Mouse (Mus musculus): ENCODE measurements at regions not wholly inside any gene's neighbourhood (a gene's known extent, or its start where the extent isn't known, plus 50 kb on each side); places are given as distances from the start of the nearest gene placed in this dataset.

DNA sequence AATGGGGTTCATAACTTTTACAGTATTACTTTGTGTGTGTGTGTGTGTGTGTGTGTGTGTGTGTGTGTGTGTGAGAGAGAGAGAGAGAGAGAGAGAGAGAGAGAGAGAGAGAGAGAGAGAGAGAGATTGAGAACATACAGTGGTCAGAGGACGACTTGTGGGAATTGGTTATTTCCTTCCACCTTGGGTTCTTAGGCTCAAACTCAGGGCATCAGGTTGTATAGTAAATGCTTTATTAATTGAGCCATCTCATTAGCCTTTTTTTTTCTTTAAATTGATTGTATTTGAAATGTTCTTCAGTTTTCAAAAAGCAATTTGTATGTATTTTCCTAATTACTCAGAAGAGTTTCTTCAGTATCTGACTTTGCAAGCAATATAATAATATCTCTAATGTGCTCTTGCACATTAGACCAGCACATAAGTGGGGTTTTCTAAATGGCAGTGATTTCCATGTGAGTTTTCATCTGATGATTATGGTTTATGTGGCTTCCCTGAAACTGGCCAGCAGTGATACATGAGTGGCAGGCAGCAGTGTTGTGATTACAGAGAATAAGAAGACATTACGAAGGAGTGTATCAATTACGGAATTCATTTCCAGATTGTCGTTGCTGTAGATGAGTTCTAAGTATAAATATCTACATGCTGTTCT is 86.2 kb upstream of the Mtap start:
- no peak overlapping the region for H3K4me3 ChIP-seq
- H3K27ac ChIP-seq (replicated peaks) = no peak overlapping the region
- H3K36me3 ChIP-seq = no peaks in the 10 kb centered on the region
- ATAC-seq (ENCODE audit: extremely low read depth, insufficient number of reproducible peaks, low FRiP score, low TSS enrichment) = no peak
- H3K4me2 ChIP-seq = no peak overlapping the region
- H3K9ac ChIP-seq = no peak overlapping the region
- no peaks in the 10 kb centered on the region for H3K9me3 ChIP-seq
- 76% methylated on average over 4 of the region's 4 CpGs for WGBS
- H3K27me3 ChIP-seq (replicated peaks) = no peaks in the 10 kb centered on the region
- no peaks in the 10 kb centered on the region for H3K4me1 ChIP-seq

DNA sequence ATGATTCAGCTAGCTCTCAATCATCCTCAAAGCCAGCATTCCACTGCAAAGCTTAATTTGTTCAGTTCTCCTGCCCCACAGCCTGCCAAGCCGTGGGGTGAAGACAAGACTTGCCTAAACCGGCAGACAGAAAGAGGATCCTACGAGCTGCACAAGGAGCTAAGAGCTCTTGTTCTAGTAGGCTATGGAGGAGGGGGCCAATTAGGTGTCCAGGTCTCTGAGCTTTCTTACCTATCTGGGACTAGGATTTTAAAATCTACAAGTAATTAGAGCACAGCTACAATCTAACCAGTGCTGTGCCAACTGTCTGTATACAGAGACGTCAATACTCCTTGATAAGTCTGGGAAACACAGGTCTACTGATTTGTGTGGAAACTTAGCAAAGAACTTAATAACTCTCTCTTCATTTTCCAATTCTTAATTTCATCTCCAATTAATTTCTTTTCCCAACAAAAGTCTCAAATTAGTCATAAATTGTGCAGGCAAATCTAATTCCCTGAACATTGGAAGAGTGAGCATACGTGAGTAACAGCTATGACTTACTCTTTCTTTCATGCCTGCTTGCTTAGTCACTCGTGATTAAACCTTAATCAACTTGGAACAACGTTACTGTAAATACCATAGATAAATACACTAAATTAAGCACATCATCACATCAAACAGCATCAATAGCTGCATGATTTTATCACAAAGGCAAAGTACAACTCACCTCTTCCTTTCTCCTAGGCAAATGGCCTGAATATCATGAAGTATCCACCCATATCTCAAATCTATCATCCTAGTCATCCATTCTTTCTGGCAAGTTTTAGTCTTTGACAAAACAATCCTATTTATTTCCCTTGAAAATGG is 87.1 kb upstream of the Mtap start:
- no peak overlapping the region for H3K9ac ChIP-seq
- H3K27me3 ChIP-seq (replicated peaks) = no peaks in the 10 kb centered on the region
- H3K27ac ChIP-seq (replicated peaks) = no peak overlapping the region
- no peak overlapping the region for H3K4me2 ChIP-seq
- no peaks in the 10 kb centered on the region for H3K9me3 ChIP-seq
- WGBS = 56% methylated on average over 7 of the region's 7 CpGs
- no peaks in the 10 kb centered on the region for H3K36me3 ChIP-seq
- H3K4me3 ChIP-seq = no peak overlapping the region
- H3K4me1 ChIP-seq = no peaks in the 10 kb centered on the region
- ATAC-seq (ENCODE audit: extremely low read depth, insufficient number of reproducible peaks, low FRiP score, low TSS enrichment) = no peak

DNA sequence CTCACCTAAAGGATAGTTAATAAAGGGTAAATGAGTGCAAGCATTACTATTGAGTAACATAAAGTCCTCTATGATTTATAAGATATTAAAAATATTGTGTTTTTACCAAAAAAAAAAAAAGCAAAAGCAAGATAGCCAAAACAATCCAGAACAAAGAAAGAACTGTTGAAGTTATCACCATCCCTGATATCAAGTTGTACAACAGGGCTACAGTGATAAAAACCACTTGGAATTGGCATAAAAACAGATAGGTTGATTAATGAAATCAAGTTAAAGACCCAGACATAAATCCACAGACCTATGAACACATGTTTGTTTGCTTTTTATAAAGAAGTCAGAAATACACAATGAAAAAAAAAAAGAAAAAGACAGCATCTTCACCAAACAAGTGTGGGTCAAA is 92.4 kb upstream of the Mtap start:
- H3K27me3 ChIP-seq (replicated peaks) = no peaks in the 10 kb centered on the region
- no peak for ATAC-seq (ENCODE audit: extremely low read depth, insufficient number of reproducible peaks, low FRiP score, low TSS enrichment)
- H3K9ac ChIP-seq = no peak overlapping the region
- peaks cover 13% of the 10 kb centered on the region for H3K4me1 ChIP-seq
- no peak overlapping the region for H3K27ac ChIP-seq (replicated peaks)
- no peaks in the 10 kb centered on the region for H3K9me3 ChIP-seq
- no peaks in the 10 kb centered on the region for H3K36me3 ChIP-seq
- no peak overlapping the region for H3K4me2 ChIP-seq
- no peak overlapping the region for H3K4me3 ChIP-seq

DNA sequence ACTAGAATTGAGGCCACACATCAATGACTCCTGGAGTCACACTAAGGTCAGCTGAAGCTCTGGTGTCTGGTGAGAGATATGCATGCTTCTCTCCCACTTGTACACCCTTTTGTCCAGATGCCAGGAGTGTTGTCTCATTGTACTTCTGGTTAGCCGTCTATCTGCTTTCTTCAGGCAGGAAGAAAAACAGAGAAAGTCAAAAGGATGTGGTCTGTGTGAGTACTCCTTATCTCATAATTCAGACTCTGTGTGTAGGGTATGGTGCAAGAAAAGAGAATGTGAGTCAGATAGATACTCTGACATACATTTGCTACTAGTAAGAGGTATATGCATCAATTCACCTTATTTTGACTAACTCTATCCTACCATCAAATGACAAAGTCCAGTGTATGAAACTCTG is 92.9 kb upstream of the Mtap start:
- Histone ChIP-seq H3K4me1 (peaks cover 14% of the 10 kb centered on the region), H3K36me3 (no peaks in the 10 kb centered on the region), H3K4me2 (no peak overlapping the region), H3K27me3 (replicated peaks) (no peaks in the 10 kb centered on the region), H3K4me3 (no peak overlapping the region), H3K9me3 (no peaks in the 10 kb centered on the region), H3K27ac (replicated peaks) (no peak overlapping the region), H3K9ac (no peak overlapping the region)
- ATAC-seq (ENCODE audit: extremely low read depth, insufficient number of reproducible peaks, low FRiP score, low TSS enrichment) = no peak
- 6% methylated on average over 1 of the region's 1 CpGs for WGBS

DNA sequence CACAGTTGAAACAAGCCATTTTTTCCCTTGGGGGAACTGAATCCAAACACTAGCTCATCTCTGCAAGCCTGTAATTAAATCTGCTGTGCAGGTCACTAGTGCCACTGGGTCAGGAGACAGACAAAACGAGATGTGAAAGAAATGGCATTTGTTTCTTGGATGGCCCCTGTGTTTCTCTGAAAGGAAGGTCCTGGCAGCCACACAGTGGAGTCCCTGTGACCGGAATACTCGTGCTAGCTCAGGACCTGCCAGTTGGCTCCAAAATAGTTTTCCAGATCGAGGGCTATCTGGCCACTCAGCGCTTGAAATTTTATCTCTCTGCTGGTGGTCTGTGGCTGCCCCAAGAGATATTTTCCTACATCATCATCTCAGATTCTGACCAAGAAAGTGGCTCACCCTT is 96.1 kb upstream of the Mtap start:
- Histone ChIP-seq H3K4me1 (peaks cover 24% of the 10 kb centered on the region), H3K27me3 (replicated peaks) (no peaks in the 10 kb centered on the region), H3K27ac (replicated peaks) (peak overlapping the region; percentile 12), H3K4me3 (no peak overlapping the region), H3K9me3 (no peaks in the 10 kb centered on the region), H3K4me2 (no peak overlapping the region), H3K9ac (no peak overlapping the region), H3K36me3 (no peaks in the 10 kb centered on the region)
- 14% methylated on average over 5 of the region's 5 CpGs for WGBS
- no peak for ATAC-seq (ENCODE audit: extremely low read depth, insufficient number of reproducible peaks, low FRiP score, low TSS enrichment)

DNA sequence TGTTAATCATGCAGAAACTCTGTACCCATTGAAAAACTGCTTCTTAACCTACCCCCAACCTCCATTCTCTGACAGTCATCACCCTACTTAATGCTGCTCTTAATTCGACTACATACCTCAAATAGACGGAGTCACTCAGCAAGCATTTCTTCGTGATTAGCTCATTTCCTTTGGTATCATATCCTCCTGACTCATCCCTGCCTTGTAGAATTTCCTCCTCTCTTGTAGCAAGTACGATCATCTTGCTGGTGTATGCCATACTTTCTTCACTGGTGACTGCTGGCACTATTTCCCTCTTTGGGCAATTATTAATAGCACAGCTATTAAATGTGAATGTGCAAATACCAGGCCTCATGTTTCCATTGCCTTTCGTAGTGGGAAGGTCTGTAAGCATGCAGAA is 98.0 kb upstream of the Mtap start:
- ATAC-seq (ENCODE audit: extremely low read depth, insufficient number of reproducible peaks, low FRiP score, low TSS enrichment) = no peak
- 44% methylated on average over 5 of the region's 5 CpGs for WGBS
- no peak overlapping the region for H3K9ac ChIP-seq

DNA sequence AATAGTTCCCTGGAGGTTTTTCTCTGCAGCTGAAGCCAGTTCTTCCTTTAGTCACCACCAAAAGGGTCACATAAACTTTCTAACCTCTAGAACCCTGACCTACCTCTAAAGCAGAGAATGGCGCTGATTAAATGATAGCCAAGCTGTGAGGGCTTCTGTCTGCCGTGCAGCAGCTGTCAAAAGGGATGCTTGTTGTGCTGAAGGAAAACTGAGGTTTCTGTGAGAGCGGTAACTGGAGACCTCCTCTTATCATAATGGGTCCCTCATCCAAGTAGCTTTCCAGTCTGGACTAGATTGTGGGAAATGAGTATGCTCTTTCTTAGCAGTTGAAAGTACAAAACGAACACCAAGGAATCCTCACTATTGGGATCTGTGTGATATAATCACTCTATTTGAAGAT is 98.8 kb upstream of the Mtap start:
- Histone ChIP-seq H3K9ac (no peak overlapping the region), H3K36me3 (no peaks in the 10 kb centered on the region), H3K27ac (replicated peaks) (no peak overlapping the region), H3K9me3 (no peaks in the 10 kb centered on the region), H3K4me2 (no peak overlapping the region), H3K4me3 (no peak overlapping the region), H3K27me3 (replicated peaks) (no peaks in the 10 kb centered on the region), H3K4me1 (peaks cover 20% of the 10 kb centered on the region)
- WGBS = 24% methylated on average over 4 of the region's 4 CpGs
- no peak for ATAC-seq (ENCODE audit: extremely low read depth, insufficient number of reproducible peaks, low FRiP score, low TSS enrichment)

More for the DNA sequence above, 98.0 kb upstream of the Mtap start:
- H3K9me3 ChIP-seq = no peaks in the 10 kb centered on the region
- peaks cover 22% of the 10 kb centered on the region for H3K4me1 ChIP-seq
- H3K4me3 ChIP-seq = no peak overlapping the region
- no peaks in the 10 kb centered on the region for H3K27me3 ChIP-seq (replicated peaks)
- H3K4me2 ChIP-seq = no peak overlapping the region
- no peak overlapping the region for H3K27ac ChIP-seq (replicated peaks)
- H3K36me3 ChIP-seq = no peaks in the 10 kb centered on the region

DNA sequence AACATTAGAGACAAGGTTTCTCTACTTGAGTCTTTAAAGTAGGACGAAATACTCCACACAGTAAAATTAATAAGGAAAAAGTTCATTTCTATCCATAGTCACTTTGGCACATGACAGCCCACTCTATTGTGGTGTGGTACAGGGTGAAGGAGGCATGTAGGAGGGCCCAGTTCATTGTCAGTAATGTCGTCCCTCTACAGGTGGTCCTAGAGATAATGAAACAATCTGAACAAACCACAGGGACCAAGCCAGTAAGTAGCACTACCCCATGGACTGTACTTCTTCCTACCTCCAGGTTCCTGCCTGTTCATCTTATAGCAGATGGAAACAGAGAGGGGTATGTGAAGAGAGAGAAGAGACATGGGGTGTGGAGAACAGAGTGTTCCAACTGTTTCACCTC is 102.1 kb upstream of the Mtap start:
- H3K4me1 ChIP-seq = peaks cover 15% of the 10 kb centered on the region
- no peaks in the 10 kb centered on the region for H3K36me3 ChIP-seq
- no peak overlapping the region for H3K9ac ChIP-seq
- H3K4me2 ChIP-seq = no peak overlapping the region
- no peaks in the 10 kb centered on the region for H3K9me3 ChIP-seq
- no peak overlapping the region for H3K27ac ChIP-seq (replicated peaks)
- ATAC-seq (ENCODE audit: extremely low read depth, insufficient number of reproducible peaks, low FRiP score, low TSS enrichment) = no peak
- no peak overlapping the region for H3K4me3 ChIP-seq
- WGBS = 56% methylated on average over 2 of the region's 2 CpGs
- no peaks in the 10 kb centered on the region for H3K27me3 ChIP-seq (replicated peaks)

DNA sequence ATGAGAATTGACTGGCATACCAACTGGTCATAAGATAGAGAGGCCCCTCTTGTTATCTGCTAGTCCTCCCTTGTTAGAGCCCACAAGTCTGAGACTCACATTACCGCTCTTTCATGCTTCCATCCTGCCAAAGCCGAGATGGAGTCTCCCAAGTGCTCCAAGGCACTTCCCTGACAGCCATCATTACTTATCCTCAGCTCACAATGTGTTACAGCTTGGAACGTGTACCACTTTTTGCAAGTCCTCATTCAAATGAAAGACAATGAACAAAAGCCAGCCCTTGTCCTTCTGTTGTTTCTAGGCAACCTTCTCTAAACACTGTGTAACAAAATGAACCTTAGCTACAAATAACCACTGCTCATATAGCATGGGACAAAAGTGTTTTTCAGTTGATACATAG is 102.6 kb upstream of the Mtap start:
- no peaks in the 10 kb centered on the region for H3K27me3 ChIP-seq (replicated peaks)
- H3K4me2 ChIP-seq = no peak overlapping the region
- no peak overlapping the region for H3K4me3 ChIP-seq
- no peak overlapping the region for H3K9ac ChIP-seq
- no peak for ATAC-seq (ENCODE audit: extremely low read depth, insufficient number of reproducible peaks, low FRiP score, low TSS enrichment)
- no peak overlapping the region for H3K27ac ChIP-seq (replicated peaks)
- H3K36me3 ChIP-seq = no peaks in the 10 kb centered on the region
- H3K4me1 ChIP-seq = peaks cover 15% of the 10 kb centered on the region
- H3K9me3 ChIP-seq = no peaks in the 10 kb centered on the region
- 57% methylated on average over 3 of the region's 3 CpGs for WGBS

DNA sequence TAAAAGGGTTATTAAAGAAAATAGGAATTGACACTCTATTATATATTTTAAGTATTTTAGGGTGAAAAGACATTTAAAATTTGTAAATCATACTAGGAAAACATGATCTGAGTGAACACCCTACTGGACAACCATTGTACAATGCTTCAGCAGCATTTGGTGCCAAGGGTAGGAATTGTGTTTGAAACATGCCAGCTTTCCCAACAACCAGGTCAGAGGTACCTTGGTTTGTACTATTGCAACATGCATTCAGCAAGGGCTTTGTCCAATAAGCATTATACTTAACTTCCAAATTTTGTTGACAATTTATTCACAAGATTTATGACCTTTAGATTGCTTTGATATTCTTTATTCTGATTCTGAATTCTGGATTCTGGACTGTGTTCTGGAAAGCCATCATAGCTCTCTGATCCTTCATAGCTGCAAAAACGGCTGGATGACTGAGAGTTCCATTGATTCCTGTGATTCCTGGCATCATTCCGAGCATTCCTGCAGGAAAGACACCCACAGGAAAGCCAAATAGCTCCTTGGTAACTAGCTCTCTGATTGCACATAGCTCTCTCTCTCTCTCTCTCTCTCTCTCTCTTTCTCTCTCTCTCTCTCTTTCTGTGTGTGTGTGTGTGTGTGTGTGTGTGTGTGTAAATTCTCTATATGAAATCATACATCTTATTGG is 124.1 kb upstream of the Mtap start:
- Histone ChIP-seq H3K4me2 (no peak overlapping the region), H3K4me3 (no peak overlapping the region), H3K36me3 (no peaks in the 10 kb centered on the region), H3K4me1 (peaks cover 11% of the 10 kb centered on the region), H3K9ac (no peak overlapping the region), H3K9me3 (no peaks in the 10 kb centered on the region), H3K27me3 (replicated peaks) (no peaks in the 10 kb centered on the region), H3K27ac (replicated peaks) (no peak overlapping the region)
- 8% methylated on average over 2 of the region's 2 CpGs for WGBS
- no peak for ATAC-seq (ENCODE audit: extremely low read depth, insufficient number of reproducible peaks, low FRiP score, low TSS enrichment)

DNA sequence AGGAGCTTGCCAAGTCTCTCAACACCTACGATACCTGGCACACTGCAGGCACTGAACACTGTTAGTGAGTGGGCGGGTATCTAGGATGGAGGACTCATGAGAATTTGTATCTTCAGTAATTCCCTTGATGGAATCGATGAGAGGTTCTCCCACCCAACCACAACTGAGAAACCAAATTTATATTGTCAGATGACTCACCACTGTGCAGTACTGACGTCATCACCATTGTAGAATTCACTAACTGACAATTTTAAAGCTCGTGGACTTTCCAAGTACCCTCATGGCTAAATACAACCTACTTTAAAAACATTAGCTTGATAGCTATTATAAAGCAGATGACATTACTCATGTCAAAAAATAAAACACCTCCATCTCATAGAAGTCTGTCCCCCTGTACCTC is 128.4 kb upstream of the Mtap start:
- H3K9ac ChIP-seq = no peak overlapping the region
- no peak overlapping the region for H3K4me2 ChIP-seq
- H3K4me1 ChIP-seq = peaks cover 11% of the 10 kb centered on the region
- no peaks in the 10 kb centered on the region for H3K9me3 ChIP-seq
- no peak overlapping the region for H3K4me3 ChIP-seq
- H3K27ac ChIP-seq (replicated peaks) = no peak overlapping the region
- 69% methylated on average over 5 of the region's 5 CpGs for WGBS
- no peak for ATAC-seq (ENCODE audit: extremely low read depth, insufficient number of reproducible peaks, low FRiP score, low TSS enrichment)
- no peaks in the 10 kb centered on the region for H3K36me3 ChIP-seq
- no peaks in the 10 kb centered on the region for H3K27me3 ChIP-seq (replicated peaks)
